Mouse (Mus musculus) megakaryocyte, embryonic 14.5 days (primary cell): ENCODE measurements around the gene Metrnl.

Experiments
- FLI1 ChIP-seq: IDR thresholded peaks from 2 replicates; pipeline ENCODE4 v1.6.1; 2012; ENCODE audit warnings: low read length, inconsistent platforms, mixed read lengths
- GATA1 ChIP-seq: IDR thresholded peaks from 3 replicates; pipeline ENCODE4 v1.6.1; 2012; ENCODE audit warnings: mixed read lengths, low read length, inconsistent platforms, borderline replicate concordance

- TF ChIP-seq FLI1 (no peak), GATA1 (no peak)
Measured at GRCm38 (mm10) chr11:121702895-121703618, 1.7 kb downstream of the Metrnl start.
